ENCODE assay signal across 9 mouse cellular contexts in the genomic region with DNA sequence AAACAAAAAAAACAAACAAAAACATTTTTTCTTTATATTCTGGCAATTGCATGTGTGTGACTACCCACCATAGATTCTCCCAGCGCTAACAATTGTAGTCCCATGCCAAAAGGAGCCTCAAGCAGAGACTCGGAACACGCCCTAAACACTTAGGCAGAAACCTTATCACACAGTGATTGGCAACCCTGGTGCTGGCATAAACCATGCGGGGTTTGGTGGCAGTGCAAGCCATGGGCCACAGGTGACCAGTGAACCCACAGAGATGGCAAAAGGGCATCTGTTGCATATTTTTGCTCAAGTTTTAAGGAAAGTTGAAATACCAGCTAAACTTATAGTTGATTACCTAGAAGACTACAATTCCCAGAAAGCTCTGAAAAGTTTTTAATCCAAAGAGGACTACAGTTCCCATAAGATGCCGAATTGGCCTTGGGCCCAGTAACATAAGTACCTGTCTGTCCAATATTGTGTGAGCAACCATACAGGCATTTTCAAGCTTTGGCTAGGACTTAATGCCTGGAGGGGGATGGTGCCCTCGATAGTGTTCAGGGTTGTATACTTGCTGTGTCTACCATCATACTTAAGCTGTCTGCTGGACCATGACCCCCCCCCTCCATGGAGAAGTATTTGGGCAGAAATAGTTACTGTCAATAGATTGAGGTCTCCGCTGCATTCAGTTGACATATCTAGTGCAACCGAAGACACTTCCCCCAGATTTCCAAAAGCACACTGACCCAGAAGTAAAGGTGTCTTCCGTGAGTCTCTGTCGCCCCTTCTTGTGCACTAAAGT. TPM values are rescaled to one million over a fixed set of nuclear protein-coding genes. Genes with fewer than 3 reads are reported as not detected.
DNase-seq lines count a peak whose midpoint lies in the region; ATAC-seq and TF ChIP-seq lines count a peak whose summit lies in the region.
"Had no signal": no experiment of that assay in that cellular context is flagged by ENCODE, and none has a peak within 500 bp of the region (broad histone marks: within the 10 kb centered on the region; RNA-seq: fewer than 3 reads in every experiment).

No protein-coding gene starts in this region.

- H3K27ac ChIP-seq in heart, adult 2 months, result peak overlapping the region; percentile 99
- H3K27ac ChIP-seq in kidney, embryonic 15.5 days, result peak overlapping the region; percentile 98
- H3K27ac ChIP-seq in lung, embryonic 14.5 days (ENCODE audit: low read depth), result peak overlapping the region; percentile 98

- peak overlapping the region; percentile 80 for H3K4me3 ChIP-seq in heart, adult 2 months
- H3K4me3 ChIP-seq in kidney, embryonic 15.5 days (replicated peaks), result peak overlapping the region; percentile 93
- H3K4me3 ChIP-seq in lung, embryonic 14.5 days (ENCODE audit: low read depth, low read length), result peak overlapping the region; percentile 89

- no peak for TF ChIP-seq EP300 in heart, adult 2 months (IDR thresholded peaks at IDR 0.05; ENCODE audit: insufficient read depth, low read depth, low read length)

- TF ChIP-seq POLR2A in heart, adult 2 months (IDR thresholded peaks at IDR 0.05; ENCODE audit: insufficient read depth, low read depth, low read length), result no peak

- intact Hi-C loops in heart, adult 2 months (cut with DNase I), result no loop called here

- H3K9me3 ChIP-seq in kidney, embryonic 15.5 days (replicated peaks), result no peaks in the 10 kb centered on the region
- H3K9me3 ChIP-seq in lung, embryonic 14.5 days (ENCODE audit: low read depth, low read length), result no peaks in the 10 kb centered on the region

- H3K4me2 ChIP-seq in kidney, embryonic 15.5 days, result peak overlapping the region; percentile 85
- H3K4me2 ChIP-seq in lung, embryonic 14.5 days, result peak overlapping the region; percentile 86

- peaks cover 5% of the 10 kb centered on the region for H3K4me1 ChIP-seq in heart, adult 2 months (ENCODE audit: control insufficient read depth, insufficient read depth, low read length)
- H3K4me1 ChIP-seq in kidney, embryonic 15.5 days, result peaks cover 52% of the 10 kb centered on the region
- H3K4me1 ChIP-seq in lung, embryonic 14.5 days (ENCODE audit: insufficient read depth), result peaks cover 11% of the 10 kb centered on the region; the same call in 1 of the 2 replicates

- TF ChIP-seq CTCF in heart, adult 2 months (IDR thresholded peaks at IDR 0.05), result no peak
- TF ChIP-seq CTCF in lung, embryonic 14.5 days (IDR thresholded peaks at IDR 0.05; ENCODE audit: low read depth), result no peak

- H3K9ac ChIP-seq in heart, adult 2 months (ENCODE audit: low read depth, low read length), result peak overlapping the region; percentile 82
- peak overlapping the region; percentile 96 for H3K9ac ChIP-seq in kidney, embryonic 15.5 days
- peak overlapping the region; percentile 96 for H3K9ac ChIP-seq in lung, embryonic 14.5 days

- 8% methylated on average over 10 of the region's 10 CpGs for WGBS in heart, adult 2 months
- WGBS in kidney, embryonic 15.5 days, result 15% methylated on average over 10 of the region's 10 CpGs
- WGBS in lung, embryonic 14.5 days, result 10% methylated on average over 10 of the region's 10 CpGs

- peak; percentile 40 to 61 for DNase-seq in frontal cortex, adult 2 months (ENCODE audit: extremely low spot score in 1 of 2, low spot score in 1 of 2)
- no peak for DNase-seq in frontal cortex, postnatal 25 days (ENCODE audit: low spot score in 2 of 2)
- DNase-seq in cerebellum, adult 9-10 months, result peak; percentile 78
- DNase-seq in heart, adult 2 months, result peak in 1 of 2 experiments; percentile 20
- peak; percentile 84 for DNase-seq in lung, embryonic 14.5 days
- DNase-seq in right cerebral cortex, adult 2 months (ENCODE audit: low spot score in 2 of 2), result peak; percentile 56 to 67
- no peak for DNase-seq in testis, postnatal 14 days (ENCODE audit: low spot score)

- H3K36me3 ChIP-seq in heart, adult 2 months (ENCODE audit: control insufficient read depth, insufficient read depth, low read length), result no peaks in the 10 kb centered on the region
- peaks cover 29% of the 10 kb centered on the region for H3K36me3 ChIP-seq in kidney, embryonic 15.5 days
- peaks cover 23% of the 10 kb centered on the region for H3K36me3 ChIP-seq in lung, embryonic 14.5 days (ENCODE audit: insufficient read depth)

- no peaks in the 10 kb centered on the region for H3K79me2 ChIP-seq in heart, adult 2 months (replicated peaks; ENCODE audit: control insufficient read depth, insufficient read depth, low read length)

- no peaks in the 10 kb centered on the region for H3K27me3 ChIP-seq in heart, adult 2 months (ENCODE audit: control insufficient read depth, insufficient read depth, low read length)
- no peaks in the 10 kb centered on the region for H3K27me3 ChIP-seq in kidney, embryonic 15.5 days
- H3K27me3 ChIP-seq in lung, embryonic 14.5 days (ENCODE audit: insufficient read depth, low read length), result no peaks in the 10 kb centered on the region

- ATAC-seq in kidney, embryonic 15.5 days (replicated peaks; ENCODE audit: low FRiP score), result no peak
- ATAC-seq in lung, embryonic 14.5 days (ENCODE audit: insufficient read depth), result peak; percentile 11; the same call in 1 of the 2 replicates

RNA-seq across cellular contexts. Expression of gene C2, which starts 0.5 kb away (rescaled TPM):
- polyA plus RNA-seq in frontal cortex, adult 2 months (2012; rRNA removed), result 2.9 and 3.2 TPM in 2 replicates
- 1 to 10 TPM; 1.8 to 3.1 TPM for total RNA-seq in heart, adult 2 months (2021)
- polyA plus RNA-seq in heart, adult 2 months (2012; rRNA removed), result 4.5 and 8.1 TPM in 2 replicates
- 2.6 and 3.6 TPM in 2 replicates for polyA plus RNA-seq in kidney, embryonic 15.5 days (2015; fragmentation: Nextera tagmentation; extraction: Ambion mirVana)
- 1.3 and 1.4 TPM in 2 replicates for polyA plus RNA-seq in lung, embryonic 14.5 days (2014; fragmentation: Nextera tagmentation; extraction: Ambion mirVana)

RNA-seq across cellular contexts. Expression of gene Ehmt2, which starts 0.7 kb away (rescaled TPM):
- 268 and 290 TPM in 2 replicates for polyA plus RNA-seq in frontal cortex, adult 2 months (2012; rRNA removed)
- 10 to 100 TPM; 38.0 to 42.6 TPM for total RNA-seq in heart, adult 2 months (2021)
- 61.6 and 64.0 TPM in 2 replicates for polyA plus RNA-seq in heart, adult 2 months (2012; rRNA removed)
- polyA plus RNA-seq in kidney, embryonic 15.5 days (2015; fragmentation: Nextera tagmentation; extraction: Ambion mirVana), result 80.1 and 93.7 TPM in 2 replicates
- polyA plus RNA-seq in lung, embryonic 14.5 days (2014; fragmentation: Nextera tagmentation; extraction: Ambion mirVana), result 64.1 and 71.0 TPM in 2 replicates

RNA-seq across cellular contexts. Expression of gene Gm20547, which starts 15.7 kb away (rescaled TPM):
- polyA plus RNA-seq in frontal cortex, adult 2 months (2012; rRNA removed), result 0.08 TPM in 1 of 2 replicates, not detected in the other
- total RNA-seq in heart, adult 2 months (2021), result not detected
- polyA plus RNA-seq in heart, adult 2 months (2012; rRNA removed), result not detected in 2 replicates
- polyA plus RNA-seq in kidney, embryonic 15.5 days (2015; fragmentation: Nextera tagmentation; extraction: Ambion mirVana), result not detected in 2 replicates
- not detected in 2 replicates for polyA plus RNA-seq in lung, embryonic 14.5 days (2014; fragmentation: Nextera tagmentation; extraction: Ambion mirVana)
- polyA plus RNA-seq: large intestine, adult 2 months had no signal

RNA-seq across cellular contexts. Expression of gene Slc44a4, which starts 16.7 kb away (rescaled TPM):
- polyA plus RNA-seq in frontal cortex, adult 2 months (2012; rRNA removed), result 0.27 and 0.38 TPM in 2 replicates
- not detected for total RNA-seq in heart, adult 2 months (2021)
- 1.1 TPM in 1 of 2 replicates, not detected in the other for polyA plus RNA-seq in heart, adult 2 months (2012; rRNA removed)
- 12.4 and 13.0 TPM in 2 replicates for polyA plus RNA-seq in kidney, embryonic 15.5 days (2015; fragmentation: Nextera tagmentation; extraction: Ambion mirVana)
- 0.42 and 0.55 TPM in 2 replicates for polyA plus RNA-seq in lung, embryonic 14.5 days (2014; fragmentation: Nextera tagmentation; extraction: Ambion mirVana)

RNA-seq across cellular contexts. Expression of gene Zbtb12, which starts 18.3 kb away (rescaled TPM):
- polyA plus RNA-seq in frontal cortex, adult 2 months (2012; rRNA removed), result 7.5 and 8.8 TPM in 2 replicates
- 1 to 10 TPM; 7.9 to 9.0 TPM for total RNA-seq in heart, adult 2 months (2021)
- 10.0 and 11.0 TPM in 2 replicates for polyA plus RNA-seq in heart, adult 2 months (2012; rRNA removed)
- polyA plus RNA-seq in kidney, embryonic 15.5 days (2015; fragmentation: Nextera tagmentation; extraction: Ambion mirVana), result 5.0 TPM in 2 replicates
- 0.81 and 1.2 TPM in 2 replicates for polyA plus RNA-seq in lung, embryonic 14.5 days (2014; fragmentation: Nextera tagmentation; extraction: Ambion mirVana)

Comparison
In these comparisons a context has a peak if more than half of its experiments do, and no peak if none do; other contexts are left out.
1. DNase-seq: peak in frontal cortex, adult 2 months (2 of 2), cerebellum, adult 9-10 months (single experiment), lung, embryonic 14.5 days (single experiment) and right cerebral cortex, adult 2 months (2 of 2); none in frontal cortex, postnatal 25 days (0 of 2) and testis, postnatal 14 days (single experiment).
2. Peak in every context shown above with its lines, with median percentiles within 50 percentile points of each other: H3K27ac ChIP-seq, H3K4me3 ChIP-seq and H3K9ac ChIP-seq.